Mouse (Mus musculus): ENCODE results near the gene Emx1. TPM values are rescaled to one million over a fixed set of nuclear protein-coding genes. Genes with fewer than 3 reads are reported as not detected.

Gene Emx1
- polyA plus RNA-seq, 1 experiment from 2014 or later: 0.21 TPM

DNA sequence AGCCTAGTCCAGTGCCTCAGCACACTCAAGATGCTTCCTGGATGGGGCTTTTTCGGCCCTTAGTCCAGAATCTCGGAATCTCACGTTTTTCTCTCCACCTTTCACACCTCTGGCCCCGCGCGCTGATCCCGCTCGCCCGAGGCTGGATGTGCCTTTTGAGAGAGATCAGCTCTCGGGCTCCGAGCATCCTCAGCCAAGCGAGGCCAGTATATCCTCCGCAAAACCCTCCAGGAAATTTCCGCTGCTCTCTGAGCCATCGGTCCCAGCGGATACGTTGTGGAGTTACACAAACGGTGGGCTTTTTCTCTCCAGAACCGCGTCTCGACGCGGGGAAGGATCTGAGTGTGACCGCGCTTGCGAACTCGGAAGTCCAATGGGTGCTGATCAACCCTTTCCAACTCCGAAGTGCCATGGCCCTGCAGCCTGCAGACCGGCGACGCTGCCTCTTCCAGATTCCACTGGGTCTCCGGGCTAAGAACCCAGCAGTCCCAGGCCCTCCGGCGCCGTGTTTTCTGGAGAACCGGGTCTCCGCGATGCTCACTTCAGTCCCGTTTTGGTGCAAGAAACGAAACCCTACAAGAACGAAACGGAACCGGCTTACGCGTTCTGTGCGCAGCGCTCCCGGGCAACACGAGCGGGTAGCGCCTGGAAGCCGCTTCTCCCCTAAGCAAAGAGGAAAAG is 2.8 kb downstream of the Emx1 start:
- Histone ChIP-seq H3K9me3 (replicated peaks) (no peaks in the 10 kb centered on the region), H3K4me3 (replicated peaks) (peak overlapping the region; percentile 39), H3K4me1 (peaks cover 51% of the 10 kb centered on the region), H3K9ac (no peak overlapping the region), H3K27ac (replicated peaks) (no peak overlapping the region), H3K36me3 (no peaks in the 10 kb centered on the region), H3K4me2 (replicated peaks) (peak overlapping the region; percentile 60), H3K27me3 (peaks cover 99% of the 10 kb centered on the region)
- under 1% methylated on average over 52 of the region's 52 CpGs for WGBS
- no peak for ATAC-seq (ENCODE audit: insufficient number of reproducible peaks, low FRiP score, low TSS enrichment, low read depth)

DNA sequence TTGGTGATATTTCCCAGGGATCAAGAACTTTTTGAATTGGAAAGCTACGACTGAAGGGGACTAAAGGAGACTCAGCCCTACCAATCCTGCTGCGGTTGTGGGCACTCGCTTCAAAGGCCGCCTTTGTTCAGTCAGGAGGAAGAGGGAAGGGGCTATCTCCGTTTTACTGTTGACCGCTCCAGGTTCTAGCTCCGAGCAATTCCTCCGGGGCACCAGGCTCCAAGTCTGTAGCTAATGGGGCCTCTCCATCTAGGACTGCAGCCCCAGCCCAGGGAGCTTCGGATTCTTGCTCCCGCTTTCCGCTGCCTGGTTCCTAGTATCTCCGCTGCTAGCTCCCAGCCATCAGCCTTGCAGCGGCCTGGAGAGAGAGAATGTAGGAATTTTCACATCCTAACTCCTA is 3.4 kb downstream of the Emx1 start:
- ATAC-seq (ENCODE audit: insufficient number of reproducible peaks, low FRiP score, low TSS enrichment, low read depth): no peak
- H3K27ac ChIP-seq (replicated peaks): no peak overlapping the region
- peak overlapping the region; percentile 60 for H3K4me2 ChIP-seq (replicated peaks)
- WGBS: 5% methylated on average over 13 of the region's 13 CpGs
- H3K9me3 ChIP-seq (replicated peaks): no peaks in the 10 kb centered on the region
- H3K9ac ChIP-seq: no peak overlapping the region
- H3K36me3 ChIP-seq: no peaks in the 10 kb centered on the region
- peaks cover 98% of the 10 kb centered on the region for H3K27me3 ChIP-seq
- peaks cover 51% of the 10 kb centered on the region for H3K4me1 ChIP-seq
- H3K4me3 ChIP-seq (replicated peaks): peak overlapping the region; percentile 39

DNA sequence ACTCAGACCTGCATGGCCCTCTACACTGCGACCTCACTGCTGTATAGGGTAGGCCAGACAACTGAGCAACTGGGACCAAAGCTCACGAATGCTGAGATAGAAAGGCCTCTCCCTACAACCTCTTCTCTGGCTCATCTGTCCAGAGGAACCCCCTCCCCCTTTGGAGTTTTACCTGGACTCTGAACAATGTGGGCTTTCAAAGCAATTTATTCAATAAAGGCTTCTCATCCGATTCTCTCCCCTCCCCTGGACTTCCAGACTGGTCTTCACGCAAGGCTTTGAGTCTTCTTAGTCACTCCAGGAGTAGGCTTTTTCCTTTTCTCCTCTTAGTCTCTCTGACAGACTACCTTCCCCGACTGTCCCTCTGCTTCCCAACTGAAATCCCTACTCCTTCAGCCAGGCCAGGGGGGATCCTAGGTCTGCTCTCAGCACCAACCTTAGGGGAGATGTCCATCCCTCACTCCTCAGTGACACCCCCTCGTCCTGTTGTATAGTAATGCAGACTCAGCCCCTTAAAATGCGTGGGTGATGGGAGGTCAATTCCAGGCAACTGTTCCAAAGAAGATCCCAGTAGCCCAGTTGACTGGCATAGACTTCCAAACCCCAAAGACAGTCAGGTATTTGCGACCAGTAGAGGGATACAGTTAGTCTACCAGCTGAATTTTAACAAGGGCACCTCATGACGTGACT is 4.7 kb downstream of the Emx1 start:
- Histone ChIP-seq H3K9ac (no peak overlapping the region), H3K27me3 (peaks cover 92% of the 10 kb centered on the region), H3K36me3 (no peaks in the 10 kb centered on the region), H3K27ac (replicated peaks) (no peak overlapping the region), H3K4me1 (peaks cover 40% of the 10 kb centered on the region), H3K9me3 (replicated peaks) (no peaks in the 10 kb centered on the region), H3K4me3 (replicated peaks) (no peak overlapping the region), H3K4me2 (replicated peaks) (no peak overlapping the region)
- no peak for ATAC-seq (ENCODE audit: insufficient number of reproducible peaks, low FRiP score, low TSS enrichment, low read depth)
- WGBS: 40% methylated on average over 9 of the region's 9 CpGs

DNA sequence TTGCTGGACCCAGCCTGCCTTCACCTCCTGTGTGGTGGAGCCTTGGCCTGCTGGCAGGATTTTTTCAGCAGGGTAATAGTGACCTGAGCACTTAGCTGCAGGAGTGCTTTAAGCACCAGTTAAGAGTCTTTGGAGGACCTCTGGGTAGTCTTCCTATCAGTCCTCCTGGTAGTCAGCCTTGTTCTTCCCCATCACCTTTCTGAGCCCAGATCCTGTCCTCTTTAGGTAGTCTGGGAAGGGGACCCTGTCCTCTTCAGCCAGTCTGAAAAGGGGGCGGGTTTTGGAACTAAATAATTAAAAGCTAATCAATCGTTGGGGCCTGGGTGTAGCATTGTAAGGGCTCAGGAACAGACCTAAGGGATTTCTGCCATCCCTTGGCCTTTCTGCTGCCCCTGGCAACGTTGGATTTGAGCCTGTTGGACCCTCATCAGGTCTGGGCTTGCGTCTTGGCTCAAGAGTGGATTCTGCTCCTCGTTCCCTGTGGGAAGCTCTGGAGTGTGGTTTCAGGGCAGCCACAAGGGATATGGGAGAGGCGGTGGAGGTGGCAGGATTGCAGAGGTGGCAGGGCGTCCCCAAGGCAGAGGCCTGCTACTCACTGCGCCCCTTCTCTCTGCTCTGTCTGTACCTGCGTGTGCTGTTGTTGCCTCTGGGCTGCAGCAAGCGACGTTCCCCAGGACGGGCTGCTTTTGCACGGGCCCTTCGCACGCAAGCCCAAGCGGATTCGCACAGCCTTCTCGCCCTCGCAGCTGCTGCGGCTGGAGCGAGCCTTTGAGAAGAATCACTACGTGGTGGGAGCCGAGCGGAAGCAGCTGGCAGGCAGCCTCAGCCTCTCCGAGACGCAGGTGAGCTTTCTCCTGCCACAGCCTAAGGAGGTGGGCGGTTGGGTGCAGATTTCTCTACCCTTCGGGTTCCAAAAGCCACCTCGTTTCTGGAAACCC is 6.4 kb downstream of the Emx1 start:
- no peak; the same call in 1 of the 2 replicates for ATAC-seq (ENCODE audit: insufficient number of reproducible peaks, low FRiP score, low TSS enrichment, low read depth)
- Histone ChIP-seq H3K4me1 (peaks cover 23% of the 10 kb centered on the region), H3K9ac (no peak overlapping the region), H3K27me3 (peaks cover 84% of the 10 kb centered on the region), H3K36me3 (no peaks in the 10 kb centered on the region), H3K4me2 (replicated peaks) (no peak overlapping the region), H3K4me3 (replicated peaks) (0 out of 2 replicates have a peak overlapping the region, but pooled peaks have one; percentile 1), H3K27ac (replicated peaks) (no peak overlapping the region), H3K9me3 (replicated peaks) (no peaks in the 10 kb centered on the region)
- 9% methylated on average over 28 of the region's 29 CpGs for WGBS

DNA sequence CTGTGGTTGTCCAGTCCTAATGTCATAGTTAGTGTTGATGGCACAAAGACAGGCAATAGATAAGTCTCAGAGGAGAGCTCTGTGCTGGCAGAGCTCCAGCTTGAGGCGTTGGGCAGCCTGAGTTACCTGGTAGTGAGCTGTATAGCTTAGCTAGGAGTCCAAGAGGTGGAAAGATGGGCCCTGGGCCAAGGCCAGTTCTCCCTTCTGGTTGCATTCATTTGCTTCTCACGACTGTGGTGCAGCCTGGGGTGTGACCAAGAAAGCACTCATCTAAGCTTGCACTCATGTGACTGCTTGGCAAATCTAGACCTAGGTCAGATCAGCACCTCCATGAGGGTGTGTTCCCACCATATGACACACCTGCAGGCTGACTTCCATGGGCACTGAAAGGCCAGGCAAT is 10.7 kb downstream of the Emx1 start:
- no peak for ATAC-seq (ENCODE audit: insufficient number of reproducible peaks, low FRiP score, low TSS enrichment, low read depth)
- Histone ChIP-seq H3K27me3 (peaks cover 41% of the 10 kb centered on the region), H3K9me3 (replicated peaks) (no peaks in the 10 kb centered on the region), H3K9ac (no peak overlapping the region), H3K4me1 (peaks cover 8% of the 10 kb centered on the region; the same call in 1 of the 2 replicates), H3K4me2 (replicated peaks) (no peak overlapping the region), H3K36me3 (no peaks in the 10 kb centered on the region), H3K27ac (replicated peaks) (no peak overlapping the region), H3K4me3 (replicated peaks) (no peak overlapping the region)
- 70% methylated on average over 2 of the region's 2 CpGs for WGBS

DNA sequence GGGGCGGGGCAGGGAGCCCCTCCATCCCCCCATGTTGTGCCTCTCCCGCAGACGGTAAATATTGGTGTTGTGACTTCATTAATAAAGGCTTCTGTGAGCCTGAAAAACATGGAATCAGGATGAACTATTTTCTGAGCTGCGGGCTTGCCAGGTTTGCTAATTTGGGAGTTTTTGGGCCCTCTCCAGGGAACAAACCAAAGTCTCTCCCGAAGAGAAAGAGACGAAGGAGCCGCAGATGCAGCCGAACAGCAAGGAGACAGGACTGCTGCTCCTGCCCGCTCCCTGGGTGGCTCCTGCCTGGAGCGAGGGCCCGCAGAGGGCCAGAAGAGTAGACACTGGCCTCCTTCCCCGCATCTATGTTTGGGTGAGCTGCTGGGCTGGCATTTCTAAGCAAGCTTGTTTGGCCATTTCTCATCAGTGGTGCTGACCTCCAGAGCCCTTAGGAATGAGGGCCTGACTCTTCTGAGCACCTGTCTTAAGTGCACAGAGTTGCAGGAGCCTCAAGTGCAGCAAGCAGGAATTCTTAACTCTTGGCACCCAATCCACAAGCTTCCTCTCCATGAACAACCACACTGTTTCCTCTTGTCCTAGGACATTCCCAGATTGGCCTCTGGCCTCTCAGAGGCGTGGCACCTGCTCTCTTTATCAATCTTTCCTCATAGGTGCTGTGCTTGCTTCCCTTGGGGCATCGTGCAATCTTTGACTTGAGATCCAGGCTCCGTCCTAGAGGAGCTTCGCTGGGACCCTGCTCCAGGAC is 19.1 kb downstream of the Emx1 start:
- no peak overlapping the region for H3K9ac ChIP-seq
- no peak overlapping the region for H3K27ac ChIP-seq (replicated peaks)
- H3K4me3 ChIP-seq (replicated peaks): no peak overlapping the region
- H3K4me1 ChIP-seq: peaks cover 14% of the 10 kb centered on the region
- peaks cover 17% of the 10 kb centered on the region; the same call in 1 of the 2 replicates for H3K27me3 ChIP-seq
- no peaks in the 10 kb centered on the region for H3K36me3 ChIP-seq
- ATAC-seq (ENCODE audit: insufficient number of reproducible peaks, low FRiP score, low TSS enrichment, low read depth): no peak
- no peaks in the 10 kb centered on the region for H3K9me3 ChIP-seq (replicated peaks)
- no peak overlapping the region for H3K4me2 ChIP-seq (replicated peaks)
- 26% methylated on average over 16 of the region's 16 CpGs for WGBS

DNA sequence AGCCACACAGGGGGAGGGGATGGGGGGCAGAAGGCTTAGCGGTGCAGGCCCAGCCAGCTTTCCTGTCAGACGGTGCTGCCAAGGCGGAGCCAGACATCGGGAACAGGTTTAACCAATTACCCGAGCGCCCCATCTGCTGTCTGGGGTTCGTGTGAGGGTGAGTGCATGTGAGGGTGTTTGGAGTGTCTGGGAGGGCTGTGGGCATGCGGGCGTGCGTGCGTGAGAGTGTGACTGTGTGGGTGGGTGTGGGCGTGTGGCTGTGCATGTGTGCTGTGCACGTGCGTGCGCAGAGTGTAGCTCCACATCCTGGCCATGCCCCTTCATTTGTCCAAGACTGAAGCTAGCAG is 19.7 kb downstream of the Emx1 start:
- Histone ChIP-seq H3K4me2 (replicated peaks) (no peak overlapping the region), H3K36me3 (no peaks in the 10 kb centered on the region), H3K4me3 (replicated peaks) (no peak overlapping the region), H3K9me3 (replicated peaks) (no peaks in the 10 kb centered on the region), H3K9ac (no peak overlapping the region), H3K27me3 (peaks cover 17% of the 10 kb centered on the region; the same call in 1 of the 2 replicates), H3K27ac (replicated peaks) (no peak overlapping the region), H3K4me1 (peaks cover 14% of the 10 kb centered on the region)
- no peak for ATAC-seq (ENCODE audit: insufficient number of reproducible peaks, low FRiP score, low TSS enrichment, low read depth)
- WGBS: 21% methylated on average over 15 of the region's 15 CpGs

DNA sequence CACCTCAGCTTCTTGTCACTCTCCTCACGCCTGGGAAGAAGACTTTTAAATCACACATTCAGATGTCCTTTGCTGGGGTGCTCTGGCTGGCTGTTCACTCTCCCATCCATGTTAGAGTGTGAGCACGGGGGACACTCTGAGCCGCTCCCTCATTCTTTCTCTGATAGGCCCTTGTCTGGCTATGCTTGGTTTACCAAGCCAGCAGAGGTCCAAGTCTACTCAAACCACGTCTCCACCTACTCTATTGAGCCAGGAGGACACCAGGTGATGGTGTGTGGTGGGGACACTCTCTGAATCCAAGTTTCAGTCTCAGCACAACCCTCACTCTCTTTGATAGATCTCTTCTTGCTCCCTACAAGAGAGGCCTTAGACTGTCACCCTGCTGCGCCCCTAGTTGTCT is 20.1 kb downstream of the Emx1 start:
- no peak overlapping the region for H3K27ac ChIP-seq (replicated peaks)
- H3K4me2 ChIP-seq (replicated peaks): no peak overlapping the region
- H3K9me3 ChIP-seq (replicated peaks): no peaks in the 10 kb centered on the region
- no peak for ATAC-seq (ENCODE audit: insufficient number of reproducible peaks, low FRiP score, low TSS enrichment, low read depth)
- H3K36me3 ChIP-seq: no peaks in the 10 kb centered on the region
- no peak overlapping the region for H3K4me3 ChIP-seq (replicated peaks)
- peaks cover 14% of the 10 kb centered on the region for H3K4me1 ChIP-seq
- 67% methylated on average over 5 of the region's 5 CpGs for WGBS
- H3K27me3 ChIP-seq: peaks cover 17% of the 10 kb centered on the region; the same call in 1 of the 2 replicates
- H3K9ac ChIP-seq: no peak overlapping the region

DNA sequence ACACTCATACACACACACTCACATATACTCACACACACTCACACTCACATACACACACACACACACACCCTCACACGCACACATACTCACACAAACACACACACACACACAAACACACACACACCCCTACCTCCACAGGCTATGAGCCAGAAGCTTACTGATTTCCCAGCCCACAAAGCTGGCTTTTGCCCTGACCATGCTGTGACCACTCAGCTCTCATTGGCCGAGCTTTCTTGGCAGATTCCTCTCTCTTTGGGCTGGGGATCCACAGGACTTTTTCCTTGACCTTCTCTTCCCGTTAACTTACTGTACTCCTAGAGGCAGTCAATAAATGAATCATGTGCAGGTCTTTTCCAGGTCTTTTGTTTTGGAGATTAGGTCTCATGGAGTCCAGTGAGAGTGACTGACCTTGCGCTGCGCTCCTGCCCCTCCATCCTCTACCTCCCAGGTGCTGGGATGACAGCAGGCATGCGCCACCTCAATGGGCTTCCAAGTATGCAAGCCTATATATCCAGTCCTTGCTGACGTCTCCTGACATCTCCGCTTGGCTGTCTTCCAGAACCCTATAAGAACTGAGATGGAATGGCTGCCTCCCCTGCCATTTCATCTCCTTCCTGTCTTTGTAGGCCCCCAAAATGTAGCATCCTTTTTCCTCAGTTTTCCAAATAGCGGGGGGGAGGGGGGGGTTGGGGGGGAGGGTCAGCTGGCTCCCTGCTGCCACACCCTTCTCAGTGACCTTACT is 22.2 kb downstream of the Emx1 start:
- Histone ChIP-seq H3K4me3 (replicated peaks) (no peak overlapping the region), H3K4me1 (peaks cover 14% of the 10 kb centered on the region), H3K36me3 (no peaks in the 10 kb centered on the region), H3K27me3 (peaks cover 17% of the 10 kb centered on the region; the same call in 1 of the 2 replicates), H3K27ac (replicated peaks) (no peak overlapping the region), H3K4me2 (replicated peaks) (no peak overlapping the region), H3K9ac (no peak overlapping the region), H3K9me3 (replicated peaks) (no peaks in the 10 kb centered on the region)
- ATAC-seq (ENCODE audit: insufficient number of reproducible peaks, low FRiP score, low TSS enrichment, low read depth): no peak
- 72% methylated on average over 9 of the region's 9 CpGs for WGBS

DNA sequence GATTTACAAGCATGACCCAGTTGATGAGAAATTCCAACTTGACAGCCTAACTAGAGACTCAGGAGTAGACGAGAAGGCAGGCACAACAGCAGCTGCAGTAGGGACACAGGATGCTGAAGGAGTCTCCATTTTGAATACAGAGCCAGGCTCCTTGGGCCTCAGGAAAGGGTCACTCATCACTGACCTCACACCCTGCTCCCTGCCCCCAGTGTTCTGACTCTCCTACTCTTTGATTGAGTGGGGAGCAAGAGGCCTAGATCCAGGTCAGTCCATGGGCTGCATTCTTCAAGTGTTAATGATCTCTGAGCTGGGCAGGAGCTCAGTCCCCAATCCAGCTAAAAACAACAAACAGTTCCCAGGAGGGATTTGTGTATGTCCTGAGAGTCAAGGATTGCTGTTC is 23.4 kb downstream of the Emx1 start:
- no peak overlapping the region for H3K4me3 ChIP-seq (replicated peaks)
- 10% methylated on average over 1 of the region's 1 CpGs for WGBS
- H3K9ac ChIP-seq: no peak overlapping the region
- H3K27me3 ChIP-seq: peaks cover 11% of the 10 kb centered on the region; the same call in 1 of the 2 replicates
- no peak for ATAC-seq (ENCODE audit: insufficient number of reproducible peaks, low FRiP score, low TSS enrichment, low read depth)
- H3K4me2 ChIP-seq (replicated peaks): no peak overlapping the region
- no peaks in the 10 kb centered on the region for H3K9me3 ChIP-seq (replicated peaks)
- no peaks in the 10 kb centered on the region for H3K36me3 ChIP-seq
- peaks cover 14% of the 10 kb centered on the region for H3K4me1 ChIP-seq
- H3K27ac ChIP-seq (replicated peaks): no peak overlapping the region

Data from embryonic facial prominence, embryonic 15.5 days (tissue).